Mouse (Mus musculus) CH12.LX (cell line): ENCODE results near the gene Xrcc4.

Experiments
- BHLHE40 ChIP-seq: IDR thresholded peaks from 2 replicates; pipeline ENCODE4 v1.6.1; 2011; ENCODE audit warnings: mild to moderate bottlenecking, low read depth, low read length, improper control_type of control experiment
- CHD1 ChIP-seq: IDR thresholded peaks from 2 replicates; pipeline ENCODE4 v1.6.1; 2012; ENCODE audit warnings: low read depth, low read length, improper control_type of control experiment, inconsistent platforms
- JUND ChIP-seq: conservative IDR thresholded peaks from 2 replicates; pipeline ENCODE4 v1.6.1; 2011; ENCODE audit warnings: low read depth, low read length, improper control_type of control experiment
- MAX ChIP-seq: IDR thresholded peaks from 2 replicates; pipeline ENCODE4 v1.6.1; 2011; ENCODE audit warnings: low read length, improper control_type of control experiment
- MXI1 ChIP-seq: IDR thresholded peaks from 2 replicates; pipeline ENCODE4 v1.6.1; 2011; ENCODE audit warnings: mild to moderate bottlenecking, low read depth, low read length, improper control_type of control experiment
- POLR2A ChIP-seq: IDR thresholded peaks from 2 replicates; pipeline ENCODE4 v1.6.1; 2011; ENCODE audit warnings: low read depth, mild to moderate bottlenecking, improper control_type of control experiment, low read length
- RAD21 ChIP-seq: IDR thresholded peaks from 2 replicates; pipeline ENCODE4 v1.6.1; 2011; ENCODE audit warnings: low read depth, mild to moderate bottlenecking, low read length, improper control_type of control experiment, moderate library complexity
- SIN3A ChIP-seq: IDR thresholded peaks from 2 replicates; pipeline ENCODE4 v1.6.1; 2012; ENCODE audit warnings: low read length, improper control_type of control experiment, inconsistent platforms
- TCF12 ChIP-seq: IDR thresholded peaks from 2 replicates; pipeline ENCODE4 v1.6.1; 2014; ENCODE audit warnings: low read depth, mild to moderate bottlenecking, inconsistent platforms, low read length, improper control_type of control experiment
- UBTF ChIP-seq: IDR thresholded peaks from 2 replicates; pipeline ENCODE4 v1.6.1; 2012; ENCODE audit warnings: low read depth, mild to moderate bottlenecking, inconsistent platforms, low read length, improper control_type of control experiment, moderate library complexity
- USF1 ChIP-seq: IDR thresholded peaks from 2 replicates; pipeline ENCODE4 v1.6.1; 2014; ENCODE audit warnings: low read depth, mild to moderate bottlenecking, inconsistent platforms, low read length, improper control_type of control experiment
- ZKSCAN1 ChIP-seq: IDR thresholded peaks from 2 replicates; pipeline ENCODE4 v1.6.1; 2012; ENCODE audit warnings: low read depth, inconsistent platforms, low read length, improper control_type of control experiment, borderline replicate concordance
- ZNF384 ChIP-seq: IDR thresholded peaks from 2 replicates; pipeline ENCODE4 v1.6.1; 2012; ENCODE audit warnings: low read depth, low read length, improper control_type of control experiment, inconsistent platforms

- TF ChIP-seq JUND (no peak), POLR2A (no peak), ZNF384 (no peak), UBTF (no peak), RAD21 (no peak), BHLHE40 (no peak), ZKSCAN1 (no peak), USF1 (no peak), CHD1 (no peak), MXI1 (no peak), MAX (no peak), TCF12 (no peak), SIN3A (no peak)
Observed at GRCm38 (mm10) chr13:90005561-90005960, 83.8 kb downstream of the Xrcc4 start.
